Mouse (Mus musculus): ENCODE data around the gene Tnfrsf4. TPM values are rescaled to one million over a fixed set of nuclear protein-coding genes. Genes with fewer than 3 reads are reported as not detected.

Gene Tnfrsf4
- total RNA-seq (2023) = 7.1 to 10.8 TPM (median 9.4 TPM) in 4 replicates

DNA sequence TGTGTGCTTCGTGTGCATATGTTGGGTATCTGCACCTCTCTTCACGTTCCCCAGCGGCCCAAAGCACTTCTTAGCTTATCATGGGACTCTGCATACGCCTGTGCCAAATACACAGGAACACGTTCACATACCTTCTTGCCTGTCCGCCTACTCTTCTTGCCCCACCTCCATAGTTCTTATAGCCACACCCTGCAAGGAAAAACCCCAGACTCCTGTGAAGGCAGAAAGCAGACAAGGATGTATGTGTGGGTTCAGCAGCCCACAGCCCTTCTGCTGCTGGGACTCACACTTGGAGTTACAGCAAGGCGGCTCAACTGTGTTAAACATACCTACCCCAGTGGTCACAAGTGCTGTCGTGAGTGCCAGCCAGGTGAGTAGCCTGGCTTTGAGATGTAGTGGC lies at the start of gene Tnfrsf4:
Gene Tnfrsf4, plus strand, starts transcription at position 207 of the 400 bp plus-strand sequence.

DNA sequence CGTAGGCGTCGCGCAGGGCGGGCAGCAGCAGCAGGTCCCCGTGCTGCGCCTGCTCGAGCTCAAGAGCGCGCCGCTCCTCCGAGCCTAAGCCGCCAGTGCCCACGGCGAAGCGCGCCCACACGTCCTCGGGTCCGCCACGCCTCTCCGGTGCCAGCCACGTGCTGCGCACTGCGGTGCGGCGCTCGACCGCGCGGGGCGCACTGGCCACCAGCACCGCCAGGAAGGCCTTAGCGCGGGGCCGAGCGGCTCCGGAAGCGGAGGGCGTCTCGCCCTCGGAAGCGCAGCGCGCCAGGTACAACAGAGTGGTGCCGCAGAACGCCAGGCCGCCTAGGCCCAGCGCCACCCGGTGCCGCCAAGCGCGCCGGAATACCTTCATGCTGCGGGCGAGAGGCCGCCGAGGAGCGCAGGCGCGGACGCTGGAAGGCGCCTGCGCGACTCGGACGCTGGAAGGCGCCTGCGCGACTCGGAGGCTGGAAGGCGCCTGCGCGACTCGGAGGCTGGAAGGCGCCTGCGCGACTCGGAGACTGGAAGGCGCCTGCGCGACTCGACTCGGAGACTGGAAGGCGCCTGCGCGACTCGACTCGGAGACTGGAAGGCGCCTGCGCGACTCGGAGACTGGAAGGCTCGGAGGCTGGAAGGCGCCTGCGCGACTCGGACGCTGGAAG lies 21.3 kb upstream of the Tnfrsf4 start, which contains the start of the genes B3galt6 and Sdf4:
Gene B3galt6, minus strand, starts transcription at position 409 of the 665 bp plus-strand sequence.
Gene Sdf4, plus strand, starts transcription at position 632 of the 665 bp plus-strand sequence.

DNA sequence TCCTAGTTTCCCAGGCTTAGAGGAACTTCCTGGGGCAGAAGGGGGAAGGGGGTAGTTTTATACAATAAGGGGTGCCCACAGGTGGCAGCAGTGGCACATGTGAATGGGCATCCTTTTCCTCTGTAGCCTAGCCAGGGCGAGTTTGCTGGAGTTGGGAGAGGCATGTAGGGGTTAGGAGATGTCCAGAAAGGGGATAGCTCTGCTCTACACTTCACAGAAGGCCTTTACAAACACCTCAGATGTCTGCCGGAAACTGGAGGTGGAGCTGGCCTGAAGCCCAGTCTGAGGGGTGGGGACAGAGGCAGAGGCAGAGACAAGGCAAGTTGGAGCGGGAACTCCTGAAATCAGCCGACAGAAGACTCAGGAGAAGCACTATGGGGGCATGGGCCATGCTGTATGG lies 12.4 kb downstream of the Tnfrsf4 start, which contains the start of gene Tnfrsf18:
Gene Tnfrsf18, plus strand, starts transcription at position 152 of the 400 bp plus-strand sequence.

DNA sequence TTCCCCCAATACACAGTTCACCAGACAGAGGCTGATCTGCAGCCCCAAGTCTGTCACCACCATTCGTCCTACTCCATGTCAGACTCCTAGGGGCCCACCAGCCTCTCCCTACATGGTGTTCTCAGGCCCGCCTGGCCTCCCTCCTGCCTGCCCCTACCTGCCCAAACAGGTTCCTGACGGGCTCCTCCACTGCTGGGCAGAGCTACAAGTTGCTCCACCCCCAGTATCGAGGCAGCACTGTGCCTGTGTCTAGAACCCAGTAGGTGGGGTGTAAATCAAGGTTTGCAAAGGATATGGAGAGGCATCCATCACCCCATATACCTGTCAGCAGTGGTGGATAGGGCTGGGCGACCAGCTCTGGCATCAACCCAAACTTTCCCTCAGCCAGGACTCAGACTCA lies 45.6 kb downstream of the Tnfrsf4 start, which contains the start of gene Ttll10:
Gene Ttll10, minus strand, starts transcription at position 154 of the 400 bp plus-strand sequence.

Other genes starting within 250 kb of the Tnfrsf4 start
- gene Vwa1, start 239.1 kb upstream of the Tnfrsf4 start, total RNA-seq (2023) = 0.14 TPM in 1 of 4 replicates, not detected in the others
- gene Tmem88b, start 228.0 kb upstream of the Tnfrsf4 start, total RNA-seq (2023) = not detected in 4 replicates
- not detected in 4 replicates for gene Ankrd65, start 223.4 kb upstream of the Tnfrsf4 start, total RNA-seq (2023)
- gene Mrpl20, start 211.0 kb upstream of the Tnfrsf4 start, total RNA-seq (2023) = 33.6 to 45.8 TPM (median 44.3 TPM) in 4 replicates
- gene Ccnl2, start 201.4 kb upstream of the Tnfrsf4 start, total RNA-seq (2023) = 218 to 240 TPM (median 224 TPM) in 4 replicates
- 68.9 to 81.9 TPM (median 72.2 TPM) in 4 replicates for gene Aurkaip1, start 182.6 kb upstream of the Tnfrsf4 start, total RNA-seq (2023)
- 7.0 to 12.1 TPM (median 9.7 TPM) in 4 replicates for gene Mxra8, start 174.2 kb upstream of the Tnfrsf4 start, total RNA-seq (2023)
- gene Dvl1, start 166.4 kb upstream of the Tnfrsf4 start, total RNA-seq (2023) = 70.4 to 73.0 TPM (median 71.2 TPM) in 4 replicates
- 0.47 to 1.2 TPM (median 1.0 TPM) in 4 replicates for gene Tas1r3, start 150.5 kb upstream of the Tnfrsf4 start, total RNA-seq (2023)
- gene Cptp, start 144.4 kb upstream of the Tnfrsf4 start, total RNA-seq (2023) = 8.7 to 10.9 TPM (median 9.2 TPM) in 4 replicates
- 40.8 to 62.5 TPM (median 53.3 TPM) in 4 replicates for gene Ints11, start 144.3 kb upstream of the Tnfrsf4 start, total RNA-seq (2023)
- gene Pusl1, start 122.1 kb upstream of the Tnfrsf4 start, total RNA-seq (2023) = 20.2 to 29.6 TPM (median 25.4 TPM) in 4 replicates
- 56.9 to 83.6 TPM (median 66.9 TPM) in 4 replicates for gene Acap3, start 122.0 kb upstream of the Tnfrsf4 start, total RNA-seq (2023)
- gene Ube2j2, start 70.0 kb upstream of the Tnfrsf4 start, total RNA-seq (2023) = 108 to 126 TPM (median 115 TPM) in 4 replicates
- gene C1qtnf12, start 51.5 kb upstream of the Tnfrsf4 start, total RNA-seq (2023) = 1.3 to 4.5 TPM (median 2.2 TPM) in 4 replicates
- 2.3 to 2.6 TPM (median 2.6 TPM) in 4 replicates for gene B3galt6, start 21.2 kb upstream of the Tnfrsf4 start, total RNA-seq (2023)
- 113 to 137 TPM (median 123 TPM) in 4 replicates for gene Sdf4, start 21.0 kb upstream of the Tnfrsf4 start, total RNA-seq (2023)
- 11.4 to 20.8 TPM (median 16.6 TPM) in 4 replicates for gene Tnfrsf18, start 12.3 kb downstream of the Tnfrsf4 start, total RNA-seq (2023)
- gene Ttll10, start 45.6 kb downstream of the Tnfrsf4 start, total RNA-seq (2023) = not detected in 4 replicates
- 52.8 to 58.1 TPM (median 55.8 TPM) in 4 replicates for gene 9430015G10Rik, start 96.1 kb downstream of the Tnfrsf4 start, total RNA-seq (2023)
- 0.45 to 1.2 TPM (median 0.82 TPM) in 4 replicates for gene Rnf223, start 116.7 kb downstream of the Tnfrsf4 start, total RNA-seq (2023)
- 2.0 to 4.2 TPM (median 3.2 TPM) in 4 replicates for gene Agrn, start 183.6 kb downstream of the Tnfrsf4 start, total RNA-seq (2023)
- 4.2 to 9.6 TPM (median 6.1 TPM) in 4 replicates for gene Isg15, start 187.0 kb downstream of the Tnfrsf4 start, total RNA-seq (2023)
- 10.1 to 11.5 TPM (median 10.2 TPM) in 4 replicates for gene AW011738, start 189.5 kb downstream of the Tnfrsf4 start, total RNA-seq (2023)
- 0.18 to 0.24 TPM (median 0.21 TPM) in 4 replicates for gene Perm1, start 202.0 kb downstream of the Tnfrsf4 start, total RNA-seq (2023)
- gene Plekhn1, start 221.0 kb downstream of the Tnfrsf4 start, total RNA-seq (2023) = 37.6 to 41.1 TPM (median 38.6 TPM) in 4 replicates
- 94.5 to 98.7 TPM (median 97.8 TPM) in 4 replicates for gene Noc2l, start 222.2 kb downstream of the Tnfrsf4 start, total RNA-seq (2023)
- 7.5 to 12.3 TPM (median 10.3 TPM) in 4 replicates for gene Samd11, start 241.8 kb downstream of the Tnfrsf4 start, total RNA-seq (2023)

All from B cell, adult 62 days (primary cell).